Mouse (Mus musculus): ENCODE results near the gene Lcn5. TPM values are rescaled to one million over a fixed set of nuclear protein-coding genes. Genes with fewer than 3 reads are reported as not detected.
A peak's percentile ranks its signal among the peaks of the same experiment; 100 is the strongest.

Gene Lcn5
- polyA plus RNA-seq, 1 experiment from 2014 or later, result not detected

DNA sequence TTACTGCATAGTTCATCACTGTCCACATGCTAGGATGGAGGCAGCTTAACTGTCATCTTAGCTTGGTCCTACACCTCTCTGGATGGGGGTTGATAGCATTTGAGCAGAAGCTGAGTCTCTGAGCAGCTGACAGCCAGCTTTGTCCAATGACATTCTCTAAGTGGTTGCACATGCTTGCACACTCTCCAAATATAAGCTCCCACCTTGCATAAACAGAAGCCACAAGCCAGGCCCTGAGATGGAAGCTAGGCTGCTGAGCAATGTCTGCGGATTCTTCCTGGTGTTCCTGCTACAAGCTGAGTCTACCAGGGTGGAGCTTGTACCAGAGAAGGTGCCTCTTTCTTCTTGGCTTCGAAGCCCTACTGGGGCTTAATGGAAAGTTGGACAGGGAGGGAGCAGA, 4.8 kb upstream of the Lcn5 start, which contains the start of gene Lcn8:
Gene Lcn8 (plus strand): TSS at position 219 of the 400 bp plus-strand sequence.
- no peaks in the 10 kb centered on the region for H3K4me1 ChIP-seq
- WGBS, result 85% methylated on average over 2 of the region's 2 CpGs
- H3K4me3 ChIP-seq, result no peak within 1 kb of the TSS
- no peak for DNase-seq (ENCODE audit: extremely low spot score, low spot score)
- H3K36me3 ChIP-seq (replicated peaks), result no peaks in the 10 kb centered on the region
- H3K9me3 ChIP-seq, result no peaks in the 10 kb centered on the region
- H3K27me3 ChIP-seq (ENCODE audit: poor library complexity, severe bottlenecking), result no peaks in the 10 kb centered on the region
- no peak within 1 kb of the TSS for H3K27ac ChIP-seq

DNA sequence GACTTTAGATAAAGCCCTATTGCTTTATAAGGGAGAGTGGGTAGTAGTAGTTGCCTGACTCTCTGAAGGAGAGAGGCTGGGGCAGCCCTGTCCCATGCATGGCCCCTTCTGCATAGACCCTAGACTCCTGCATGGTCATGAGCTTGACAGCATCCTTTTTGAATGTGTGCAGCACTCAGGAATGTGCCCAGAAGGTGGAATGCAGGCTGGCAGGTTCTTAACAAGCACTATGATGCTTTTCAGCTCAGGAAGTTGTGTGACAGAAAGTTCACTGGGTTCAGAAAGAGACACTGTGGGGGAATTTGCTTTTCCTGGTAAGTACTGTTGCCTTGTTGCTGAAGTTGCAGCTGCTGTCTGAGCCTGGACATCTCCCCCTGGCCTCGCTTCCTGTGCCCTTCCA, 3.2 kb upstream of the Lcn5 start:
- H3K27ac ChIP-seq, result no peak overlapping the region
- no peaks in the 10 kb centered on the region for H3K9me3 ChIP-seq
- no peaks in the 10 kb centered on the region for H3K36me3 ChIP-seq (replicated peaks)
- H3K4me1 ChIP-seq, result no peaks in the 10 kb centered on the region
- no peak for DNase-seq (ENCODE audit: extremely low spot score, low spot score)
- no peak overlapping the region for H3K4me3 ChIP-seq
- WGBS, result 74% methylated on average over 1 of the region's 1 CpGs
- no peaks in the 10 kb centered on the region for H3K27me3 ChIP-seq (ENCODE audit: poor library complexity, severe bottlenecking)

DNA sequence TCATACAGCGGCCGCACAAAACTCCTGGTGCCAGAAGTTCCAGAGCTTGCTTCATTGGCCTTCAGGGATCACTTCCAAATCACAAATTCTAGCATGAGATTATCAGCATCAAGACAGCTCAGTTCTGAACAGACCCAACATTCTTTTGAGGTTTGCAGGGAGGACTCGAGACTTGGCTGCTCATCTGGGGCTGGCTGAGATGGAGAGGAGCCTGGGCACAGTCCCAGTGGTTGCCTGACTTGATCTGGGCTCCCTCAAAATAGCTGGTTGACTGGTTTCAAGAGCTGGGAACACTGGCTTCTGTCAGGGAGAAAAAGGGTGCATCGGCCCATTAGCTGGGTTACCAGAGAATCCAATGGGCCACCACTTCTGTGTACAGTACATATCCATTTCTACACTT, 1.1 kb upstream of the Lcn5 start:
- Histone ChIP-seq H3K27ac (no peak overlapping the region), H3K4me3 (no peak overlapping the region), H3K36me3 (replicated peaks) (no peaks in the 10 kb centered on the region), H3K9me3 (no peaks in the 10 kb centered on the region), H3K27me3 (ENCODE audit: poor library complexity, severe bottlenecking) (no peaks in the 10 kb centered on the region), H3K4me1 (no peaks in the 10 kb centered on the region)
- DNase-seq (ENCODE audit: extremely low spot score, low spot score), result no peak
- WGBS, result 80% methylated on average over 4 of the region's 4 CpGs

DNA sequence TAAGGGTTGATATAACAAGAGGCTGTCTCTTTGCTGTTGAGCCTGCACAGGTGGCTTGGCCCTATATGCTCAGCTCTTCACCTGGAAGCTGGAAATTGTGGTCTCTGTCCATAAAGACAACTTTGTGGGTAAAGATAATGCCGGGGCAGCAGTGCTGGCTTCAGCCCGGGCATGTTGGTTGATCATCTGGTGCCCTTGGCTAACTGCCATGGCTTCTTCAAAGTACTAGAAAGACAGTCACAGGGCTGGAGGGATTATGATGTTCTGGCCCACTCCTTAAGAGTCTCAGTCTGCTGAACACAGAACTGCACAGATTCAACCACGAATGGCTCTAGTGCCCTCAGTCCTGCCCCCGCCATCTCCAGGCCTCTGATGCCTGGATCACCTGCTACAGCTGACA, 506 bp upstream of the Lcn5 start:
- 91% methylated on average over 4 of the region's 4 CpGs for WGBS
- H3K4me1 ChIP-seq, result no peaks in the 10 kb centered on the region
- no peaks in the 10 kb centered on the region for H3K27me3 ChIP-seq (ENCODE audit: poor library complexity, severe bottlenecking)
- DNase-seq (ENCODE audit: extremely low spot score, low spot score), result no peak
- H3K4me3 ChIP-seq, result no peak overlapping the region
- H3K36me3 ChIP-seq (replicated peaks), result no peaks in the 10 kb centered on the region
- no peak overlapping the region for H3K27ac ChIP-seq
- H3K9me3 ChIP-seq, result no peaks in the 10 kb centered on the region

DNA sequence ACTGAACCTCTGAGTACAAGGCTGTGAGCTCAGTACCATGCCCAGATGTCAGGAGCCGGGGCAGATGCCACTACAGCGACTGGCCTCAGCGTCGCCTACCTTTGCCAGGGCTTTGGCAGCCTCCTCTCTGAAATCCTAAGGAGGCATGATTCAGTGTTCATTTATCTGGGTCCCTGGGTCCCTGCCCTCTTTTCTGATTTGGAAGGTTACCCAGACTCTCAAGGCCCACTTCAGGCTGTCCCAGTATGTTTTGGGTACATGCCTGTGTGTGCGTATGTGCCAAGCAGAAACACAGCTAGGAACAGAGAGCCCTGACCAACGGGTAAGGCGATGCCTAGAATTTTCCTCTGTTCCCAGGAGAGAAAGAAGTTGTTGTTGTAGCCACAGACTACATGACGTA, 2.5 kb downstream of the Lcn5 start:
- H3K9me3 ChIP-seq, result no peaks in the 10 kb centered on the region
- no peaks in the 10 kb centered on the region for H3K4me1 ChIP-seq
- WGBS, result 91% methylated on average over 8 of the region's 8 CpGs

DNA sequence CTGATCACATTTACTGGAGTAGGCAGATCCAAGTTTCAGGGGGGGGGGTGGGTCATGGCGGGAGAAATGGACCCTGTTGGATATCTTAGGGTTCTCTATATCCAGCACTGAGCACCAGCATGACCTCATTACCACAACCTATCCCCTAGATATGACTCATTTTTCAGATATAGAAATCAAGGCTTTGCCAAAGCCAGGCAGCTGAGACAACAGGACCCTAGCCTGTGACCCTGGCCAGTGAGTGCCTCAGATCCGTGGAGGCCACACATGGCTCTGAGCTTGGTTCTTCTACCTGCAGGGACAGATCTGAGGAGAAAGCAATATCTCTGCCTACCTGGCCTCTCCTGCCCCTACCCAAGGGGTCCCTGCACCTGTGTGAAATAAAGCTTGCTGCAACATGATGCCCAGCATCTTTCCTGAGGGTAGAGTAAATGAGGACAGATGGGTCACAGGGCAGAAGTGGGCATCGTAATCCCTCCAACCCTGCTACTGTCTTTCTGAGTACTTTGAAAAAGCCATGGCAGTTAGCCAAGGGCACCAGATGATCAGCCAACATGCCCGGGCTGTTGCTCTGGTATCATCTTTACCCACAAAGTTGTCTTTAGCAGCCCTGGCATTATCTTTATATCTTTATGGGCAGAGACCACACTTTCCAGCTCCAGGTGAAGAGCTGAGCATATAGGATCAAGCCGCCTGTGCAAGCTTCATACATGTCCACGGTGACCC, 3.7 kb downstream of the Lcn5 start:
- WGBS, result 92% methylated on average over 6 of the region's 6 CpGs
- no peak overlapping the region for H3K4me3 ChIP-seq
- H3K9me3 ChIP-seq, result no peaks in the 10 kb centered on the region
- H3K36me3 ChIP-seq (replicated peaks), result no peaks in the 10 kb centered on the region
- H3K27ac ChIP-seq, result no peak overlapping the region
- no peak for DNase-seq (ENCODE audit: extremely low spot score, low spot score)
- H3K4me1 ChIP-seq, result no peaks in the 10 kb centered on the region
- no peaks in the 10 kb centered on the region for H3K27me3 ChIP-seq (ENCODE audit: poor library complexity, severe bottlenecking)

More for the DNA sequence above, 2.5 kb downstream of the Lcn5 start:
- Histone ChIP-seq H3K27ac (no peak overlapping the region), H3K4me3 (no peak overlapping the region), H3K36me3 (replicated peaks) (no peaks in the 10 kb centered on the region), H3K27me3 (ENCODE audit: poor library complexity, severe bottlenecking) (no peaks in the 10 kb centered on the region)
- no peak for DNase-seq (ENCODE audit: extremely low spot score, low spot score)

DNA sequence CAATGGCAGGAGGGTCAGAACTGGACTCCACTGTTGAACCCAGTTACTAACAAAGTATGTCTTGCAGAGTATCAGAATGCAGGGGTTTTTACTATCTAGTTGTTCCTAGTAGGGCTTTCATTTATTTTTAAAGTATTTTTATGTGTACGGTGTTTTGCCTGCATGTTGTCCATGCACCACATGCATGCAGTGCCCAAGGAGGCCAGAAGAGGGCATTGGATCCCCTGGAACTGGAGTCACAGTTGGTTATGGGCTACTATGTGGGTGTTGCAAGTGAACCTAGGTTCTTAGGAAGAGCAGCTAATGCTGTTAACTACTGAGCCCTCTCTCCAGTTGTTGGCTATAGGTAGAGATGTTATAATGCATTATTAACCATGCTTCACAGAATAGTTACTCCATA, 5.8 kb downstream of the Lcn5 start:
- DNase-seq (ENCODE audit: extremely low spot score, low spot score), result peak; percentile 39
- H3K4me3 ChIP-seq, result no peak overlapping the region
- H3K4me1 ChIP-seq, result no peaks in the 10 kb centered on the region
- H3K27me3 ChIP-seq (ENCODE audit: poor library complexity, severe bottlenecking), result no peaks in the 10 kb centered on the region
- WGBS, result 70% methylated on average over 1 of the region's 1 CpGs
- no peaks in the 10 kb centered on the region for H3K36me3 ChIP-seq (replicated peaks)
- no peaks in the 10 kb centered on the region for H3K9me3 ChIP-seq
- no peak overlapping the region for H3K27ac ChIP-seq

DNA sequence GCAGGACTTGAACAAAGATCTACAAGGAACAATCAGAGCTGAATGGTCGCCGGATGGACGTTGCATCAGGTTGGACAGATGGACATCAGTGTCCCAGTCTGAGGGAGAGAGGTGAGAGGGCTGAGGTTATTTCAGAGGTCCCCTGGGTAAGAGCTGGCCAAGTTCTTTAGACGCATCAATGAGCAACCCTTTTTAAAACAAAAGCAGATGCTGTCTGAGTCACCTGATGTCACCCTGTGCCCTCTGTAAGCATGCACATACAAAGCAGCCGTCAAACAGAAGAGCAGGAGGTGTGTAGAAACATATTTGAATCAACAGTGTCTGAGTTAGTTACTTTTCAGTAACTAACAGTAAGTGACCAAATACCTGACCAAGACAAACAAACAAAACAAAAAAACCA, 6.4 kb downstream of the Lcn5 start:
- no peak for DNase-seq (ENCODE audit: extremely low spot score, low spot score)
- Histone ChIP-seq H3K4me3 (no peak overlapping the region), H3K36me3 (replicated peaks) (no peaks in the 10 kb centered on the region), H3K9me3 (no peaks in the 10 kb centered on the region), H3K27me3 (ENCODE audit: poor library complexity, severe bottlenecking) (no peaks in the 10 kb centered on the region), H3K27ac (no peak overlapping the region), H3K4me1 (no peaks in the 10 kb centered on the region)
- 84% methylated on average over 5 of the region's 5 CpGs for WGBS

DNA sequence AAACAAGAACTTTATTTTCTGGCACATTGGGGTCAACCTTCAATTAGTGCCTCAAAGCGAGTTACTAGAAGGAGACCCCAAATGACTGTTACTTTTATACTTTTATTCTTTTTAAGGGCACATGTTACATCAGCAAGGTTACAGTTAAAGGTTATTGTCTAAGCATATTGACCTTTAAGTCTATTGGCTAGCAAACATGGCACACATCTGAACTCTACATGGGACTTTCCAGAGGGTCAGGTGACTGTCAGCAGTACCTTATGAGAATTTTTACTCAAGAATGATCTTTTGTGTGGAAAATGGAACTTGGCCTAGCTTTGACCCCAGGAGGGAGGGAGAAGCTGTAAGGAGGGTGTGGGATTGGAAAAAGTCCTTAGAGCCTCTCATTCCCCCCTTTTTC, 8.8 kb downstream of the Lcn5 start:
- no peak for DNase-seq (ENCODE audit: extremely low spot score, low spot score)
- Histone ChIP-seq H3K4me3 (no peak overlapping the region), H3K27me3 (ENCODE audit: poor library complexity, severe bottlenecking) (no peaks in the 10 kb centered on the region), H3K9me3 (no peaks in the 10 kb centered on the region), H3K4me1 (no peaks in the 10 kb centered on the region), H3K27ac (no peak overlapping the region), H3K36me3 (replicated peaks) (no peaks in the 10 kb centered on the region)
- WGBS, result 76% methylated on average over 1 of the region's 1 CpGs

DNA sequence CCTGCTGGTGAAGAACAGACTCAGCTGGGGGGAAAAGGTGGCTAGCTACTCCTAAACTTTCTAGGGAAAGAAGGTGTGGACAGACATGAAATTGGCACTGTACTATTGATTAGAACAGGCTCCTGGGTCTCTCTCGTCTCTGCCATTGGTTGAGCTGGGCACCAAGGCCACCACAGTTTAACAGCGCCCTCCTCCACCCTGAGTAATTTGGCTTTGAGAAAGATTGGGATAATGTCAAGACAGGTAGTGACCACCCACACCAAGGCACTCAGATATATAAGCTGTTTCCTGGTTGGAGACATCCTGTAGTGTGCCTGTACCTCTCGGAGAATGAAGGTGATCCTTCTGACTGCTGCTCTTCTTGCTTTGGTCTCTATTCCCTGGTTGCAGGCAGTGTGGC, 18.7 kb downstream of the Lcn5 start, which contains the start of gene Lcn6:
Gene Lcn6 (plus strand): TSS at position 301 of the 400 bp plus-strand sequence.
- no peaks in the 10 kb centered on the region for H3K4me1 ChIP-seq
- H3K4me3 ChIP-seq, result no peak within 1 kb of the TSS
- no peaks in the 10 kb centered on the region for H3K9me3 ChIP-seq
- no peak for DNase-seq (ENCODE audit: extremely low spot score, low spot score)
- whole genome bisulfite sequencing, result 91% methylated on average over 3 of the region's 3 CpGs
- H3K27ac ChIP-seq, result no peak within 1 kb of the TSS
- no peaks in the 10 kb centered on the region for H3K27me3 ChIP-seq (ENCODE audit: poor library complexity, severe bottlenecking)
- no peaks in the 10 kb centered on the region for H3K36me3 ChIP-seq (replicated peaks)

DNA sequence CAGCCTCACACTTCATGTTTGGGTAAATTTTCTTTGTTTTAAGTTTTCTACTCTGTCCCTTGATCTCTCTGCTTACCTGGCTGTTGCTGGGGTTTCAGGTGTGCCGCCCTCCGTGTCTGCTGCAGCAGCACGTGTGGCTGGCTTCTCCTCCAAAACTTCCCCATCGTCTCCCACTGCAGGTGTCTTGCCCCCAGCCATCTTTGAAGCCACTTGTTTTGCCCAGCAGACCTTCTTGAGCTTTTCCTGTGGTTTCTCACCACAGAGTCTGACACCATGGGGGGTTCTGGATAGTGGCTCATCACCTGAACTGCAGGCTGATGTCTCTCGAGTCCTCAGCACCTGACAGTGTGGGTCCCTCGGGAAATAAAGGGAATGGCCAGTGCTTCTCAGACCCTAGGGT, 21.8 kb downstream of the Lcn5 start:
- no peaks in the 10 kb centered on the region for H3K4me1 ChIP-seq
- no peaks in the 10 kb centered on the region for H3K9me3 ChIP-seq
- DNase-seq (ENCODE audit: extremely low spot score, low spot score), result no peak
- no peak overlapping the region for H3K4me3 ChIP-seq
- 87% methylated on average over 6 of the region's 6 CpGs for whole genome bisulfite sequencing
- no peaks in the 10 kb centered on the region for H3K27me3 ChIP-seq (ENCODE audit: poor library complexity, severe bottlenecking)
- H3K27ac ChIP-seq, result no peak overlapping the region
- no peaks in the 10 kb centered on the region for H3K36me3 ChIP-seq (replicated peaks)

DNA sequence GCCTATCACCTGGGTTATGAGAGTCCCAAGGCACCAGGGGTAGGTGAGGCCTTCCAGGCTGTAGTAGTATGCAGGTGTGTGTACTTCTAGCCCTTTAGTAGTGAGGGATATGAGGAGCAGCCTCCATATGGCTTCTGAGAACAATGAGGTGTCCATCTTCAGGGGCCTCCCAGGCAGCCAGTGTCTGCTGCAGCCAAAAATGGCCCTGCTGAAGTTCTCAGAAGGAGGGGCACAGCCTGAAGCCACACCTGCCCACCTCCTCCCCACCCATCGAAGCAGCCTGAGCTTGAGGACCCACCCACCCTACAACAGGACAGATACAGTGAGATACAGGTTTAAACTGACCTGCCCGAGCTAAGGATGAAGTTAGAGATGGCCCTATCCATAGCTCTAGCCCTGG, 24.7 kb downstream of the Lcn5 start, which contains the start of gene Lcn10:
Gene Lcn10 (plus strand): TSS at position 301 of the 400 bp plus-strand sequence.
- Histone ChIP-seq H3K36me3 (replicated peaks) (no peaks in the 10 kb centered on the region), H3K4me1 (no peaks in the 10 kb centered on the region), H3K27ac (no peak within 1 kb of the TSS), H3K4me3 (no peak within 1 kb of the TSS), H3K27me3 (ENCODE audit: poor library complexity, severe bottlenecking) (no peaks in the 10 kb centered on the region), H3K9me3 (no peaks in the 10 kb centered on the region)
- 82% methylated on average over 2 of the region's 2 CpGs for WGBS
- no peak for DNase-seq (ENCODE audit: extremely low spot score, low spot score)

DNA sequence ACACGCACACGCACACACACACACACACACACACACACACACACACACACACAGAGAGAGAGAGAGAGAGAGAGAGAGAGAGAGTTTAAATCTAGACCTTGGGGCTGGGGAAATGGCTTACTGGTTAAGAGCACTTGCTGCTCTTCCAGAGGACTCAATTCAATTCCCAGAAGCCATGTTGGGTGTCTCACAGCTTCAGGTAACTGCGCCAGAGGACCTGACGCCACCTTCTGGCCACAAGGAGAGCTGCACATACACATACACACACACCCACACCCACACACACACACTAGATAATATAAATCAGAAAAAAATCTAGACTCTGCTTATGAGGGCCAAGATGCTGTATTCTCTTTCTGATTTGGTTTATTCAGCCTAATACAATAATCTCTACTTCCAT, 29.2 kb downstream of the Lcn5 start:
- Histone ChIP-seq H3K36me3 (replicated peaks) (no peaks in the 10 kb centered on the region), H3K4me1 (no peaks in the 10 kb centered on the region), H3K9me3 (no peaks in the 10 kb centered on the region), H3K27ac (no peak overlapping the region), H3K4me3 (no peak overlapping the region), H3K27me3 (ENCODE audit: poor library complexity, severe bottlenecking) (no peaks in the 10 kb centered on the region)
- 73% methylated on average over 4 of the region's 4 CpGs for WGBS
- no peak for DNase-seq (ENCODE audit: extremely low spot score, low spot score)

DNA sequence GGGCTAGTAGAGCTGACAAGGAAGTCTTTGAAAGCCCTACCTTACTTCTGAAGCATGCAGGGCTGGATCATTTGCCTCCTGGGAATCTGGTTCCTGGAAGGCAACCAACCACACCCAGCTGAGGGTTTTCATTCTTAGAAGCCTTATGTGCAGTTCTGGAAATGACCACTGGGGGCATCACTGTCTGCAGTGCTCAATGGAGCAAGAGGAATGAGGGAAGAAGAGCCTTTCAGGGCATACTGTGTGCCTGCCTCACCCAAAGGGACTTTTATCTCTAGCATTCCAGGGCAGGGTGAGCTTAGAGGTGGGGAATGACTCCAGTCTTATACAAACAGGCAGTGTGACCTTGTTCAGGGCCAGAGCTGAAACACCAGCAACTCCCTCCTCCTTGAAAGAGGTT, 36.9 kb downstream of the Lcn5 start:
- H3K36me3 ChIP-seq (replicated peaks), result no peaks in the 10 kb centered on the region
- no peaks in the 10 kb centered on the region for H3K9me3 ChIP-seq
- H3K4me1 ChIP-seq, result no peaks in the 10 kb centered on the region
- no peaks in the 10 kb centered on the region for H3K27me3 ChIP-seq (ENCODE audit: poor library complexity, severe bottlenecking)
- no peak overlapping the region for H3K27ac ChIP-seq
- peak; percentile 63 for DNase-seq (ENCODE audit: extremely low spot score, low spot score)
- H3K4me3 ChIP-seq, result no peak overlapping the region

All from forebrain, embryonic 10.5 days (tissue).